Mouse (Mus musculus): ENCODE measurements at regions not wholly inside any gene's neighbourhood (a gene's known extent, or its start where the extent isn't known, plus 50 kb on each side); places are given as distances from the start of the nearest gene placed in this dataset.

DNA sequence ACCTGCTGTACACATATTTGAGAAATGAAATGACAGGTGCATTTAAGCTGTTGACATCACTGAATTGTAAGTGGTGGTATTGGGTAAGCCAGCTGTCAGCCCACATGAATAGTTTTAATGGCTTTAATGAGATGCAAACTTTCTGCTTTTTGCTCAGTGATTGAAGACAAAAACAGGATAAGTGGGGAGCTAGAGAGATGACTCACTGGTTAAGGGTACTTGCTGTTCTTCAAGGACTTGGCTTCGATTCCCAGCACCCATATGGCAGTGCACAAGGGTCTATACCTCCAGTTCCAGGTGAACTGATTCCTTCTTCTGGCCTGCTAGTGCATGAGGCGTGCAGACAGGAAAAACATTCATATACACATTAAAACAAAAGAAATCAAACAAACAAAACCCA is 162.7 kb upstream of the Pex5l start:
- no peak for DNase-seq (ENCODE audit: low spot score in 2 of 2)

DNA sequence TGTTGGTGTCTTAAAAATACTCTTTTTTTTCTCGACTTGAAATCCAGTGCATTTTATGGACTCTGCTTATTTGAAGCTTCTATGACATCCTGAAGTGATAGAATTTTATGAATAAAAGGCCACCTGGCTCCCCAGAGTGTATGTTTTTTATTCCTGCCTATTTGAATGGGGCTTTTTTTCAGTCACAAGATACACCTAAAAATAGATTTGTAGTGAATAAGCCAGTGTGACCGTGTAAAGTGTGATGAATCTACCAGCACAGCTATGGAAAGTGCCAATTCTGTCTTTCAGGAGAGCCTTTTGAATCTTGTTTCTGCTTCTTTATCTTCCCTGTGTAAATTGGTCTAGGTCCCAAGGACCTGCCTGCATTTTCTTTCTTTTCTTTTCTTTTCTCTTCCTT is 119.8 kb upstream of the Pex5l start:
- no peak for DNase-seq (ENCODE audit: low spot score in 2 of 2)

DNA sequence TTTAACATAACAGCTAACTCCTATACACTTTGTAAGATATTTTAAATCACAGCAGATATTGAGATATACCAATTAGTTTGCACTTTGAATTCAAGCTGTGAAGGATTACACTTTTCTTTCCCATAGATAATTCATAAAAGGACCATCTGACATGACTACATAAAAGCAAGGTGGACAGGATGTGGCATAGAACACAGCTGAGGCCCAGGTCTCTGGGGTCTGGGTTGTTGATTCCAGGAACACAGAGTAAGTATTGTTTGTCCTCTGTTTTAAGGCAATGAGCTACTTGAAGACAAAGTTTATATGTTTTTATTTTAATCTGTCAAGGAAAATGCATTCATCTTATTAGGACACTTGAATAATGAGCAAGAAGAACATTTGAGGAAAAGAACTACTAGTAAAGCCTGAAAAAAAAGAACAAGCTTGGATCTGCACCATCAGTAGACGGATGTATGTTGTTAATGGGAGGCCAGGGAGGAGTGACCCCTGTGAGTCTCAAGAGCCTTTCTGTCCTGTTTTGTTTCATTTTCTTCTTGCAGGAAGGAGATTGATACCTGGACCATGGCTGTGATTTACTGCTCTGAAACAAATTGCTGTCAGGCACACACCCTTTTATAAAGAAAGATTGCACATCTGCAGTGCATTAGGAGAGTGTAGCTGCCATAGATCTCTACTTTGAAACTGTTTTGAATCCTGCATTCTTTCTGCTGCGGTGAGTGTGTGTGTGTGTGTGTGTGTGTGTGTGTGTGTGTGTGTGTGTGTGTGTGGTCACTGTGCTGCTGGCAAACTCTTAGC is 76.4 kb upstream of the Pex5l start:
- DNase-seq (ENCODE audit: low spot score in 2 of 2): no peak

DNA sequence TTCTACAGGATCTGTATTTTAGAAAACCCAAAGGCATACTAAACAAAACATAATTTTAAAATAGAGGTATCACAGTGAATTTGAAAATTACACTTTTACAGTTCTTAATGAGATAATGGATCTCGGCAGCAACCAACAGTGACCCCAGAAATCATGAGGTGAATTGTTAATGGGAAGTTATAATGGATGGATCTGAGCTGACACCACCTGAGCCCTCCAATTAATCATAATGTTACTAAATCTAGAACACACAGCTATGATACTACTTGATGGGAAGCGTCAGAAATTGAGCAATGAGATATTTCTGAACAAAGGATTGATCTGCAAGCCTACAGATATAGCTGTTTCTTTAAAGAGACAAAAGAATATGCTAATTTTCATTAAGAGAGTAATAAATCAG is 75.2 kb upstream of the Pex5l start:
- DNase-seq (ENCODE audit: low spot score in 2 of 2): no peak

DNA sequence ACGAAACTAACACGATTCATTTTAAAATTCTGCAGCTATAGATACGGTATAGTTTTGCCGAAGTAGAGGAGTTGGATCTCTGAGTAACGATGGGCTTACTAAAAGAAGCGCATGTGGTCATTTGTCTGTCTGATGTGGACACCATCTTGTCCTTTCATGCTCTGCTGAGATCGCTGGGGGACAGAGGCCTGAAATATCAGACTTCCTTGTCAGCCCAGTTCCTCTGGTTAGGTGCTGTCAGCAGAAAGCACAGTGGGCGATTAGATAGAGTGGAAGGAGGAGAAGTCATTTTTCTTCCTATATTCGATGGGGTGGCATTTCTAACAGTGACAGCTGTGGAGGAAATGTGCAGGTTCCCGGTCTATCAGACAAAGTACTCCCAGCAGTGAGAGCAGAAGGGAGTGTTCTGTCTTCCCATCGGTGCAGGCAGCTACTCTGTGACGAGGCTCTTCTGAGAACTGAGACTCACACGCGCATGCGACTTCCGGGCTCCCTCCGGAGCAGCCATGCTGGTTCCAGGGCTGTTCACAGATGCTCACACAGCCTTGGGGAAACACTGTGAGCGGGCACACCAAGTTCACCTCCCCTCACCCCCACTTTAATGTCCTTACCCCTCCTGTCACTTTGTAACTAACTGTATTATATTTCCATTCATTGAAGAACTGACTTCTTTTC is 74.5 kb upstream of the Pex5l start:
- no peak for DNase-seq (ENCODE audit: low spot score in 2 of 2)

DNA sequence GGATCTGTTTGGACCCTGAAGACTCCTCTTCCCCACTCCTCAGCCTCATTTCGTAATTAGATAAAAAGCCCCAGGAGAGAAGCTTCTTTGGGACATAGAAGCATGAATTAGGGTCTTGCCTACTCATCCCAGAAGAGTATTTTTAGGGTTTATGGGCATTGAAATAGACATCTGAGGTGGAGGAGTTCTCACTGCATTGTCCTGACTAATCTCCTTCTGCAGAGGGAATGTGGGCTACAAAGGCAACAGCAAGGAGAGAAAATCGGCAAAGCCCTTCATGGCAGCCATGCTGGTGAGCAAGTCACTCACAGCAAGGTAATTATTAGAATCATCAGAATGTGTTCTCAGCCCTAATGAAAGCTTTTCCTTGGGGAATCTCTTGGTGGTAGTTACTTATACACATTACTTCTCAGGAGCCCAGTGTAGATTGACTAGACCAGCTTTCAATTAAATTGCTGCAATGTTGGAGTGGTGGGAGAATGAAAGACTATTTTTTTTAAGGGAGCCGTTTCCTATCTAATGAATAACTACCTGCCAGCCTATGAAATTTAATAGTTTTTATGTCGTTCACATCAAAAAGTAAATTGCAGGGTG is 68.3 kb upstream of the Pex5l start:
- no peak for DNase-seq (ENCODE audit: low spot score in 2 of 2)

All from heart, adult 9 months (tissue).